Mouse (Mus musculus) intestine, embryonic 14.5 days (tissue): ENCODE measurements at regions not wholly inside any gene's neighbourhood (a gene's known extent, or its start where the extent isn't known, plus 50 kb on each side); places are given as distances from the start of the nearest gene placed in this dataset.

Experiments
- ATAC-seq: fragments of 200-750 bp; cut with Nextera tagmentation; replicated peaks from 2 replicates; pipeline ENCODE4 v1.8.0; 2017; ENCODE audit warnings: low read depth, moderate number of reproducible peaks, moderate TSS enrichment, moderate library complexity; ENCODE audit not compliant: low FRiP score, low TSS enrichment
- DNase-seq: peaks from one replicate; pipeline ENCODE4 v3.0.0-alpha.2; 2018; ENCODE audit warnings: low spot score
- H3K27ac ChIP-seq: fragments of 300-500 bp; sonication (generic); 2 replicates; pipeline ENCODE4 v1.5.1; 2014; ENCODE audit warnings: low read depth, mild to moderate bottlenecking, control low read depth
- H3K27me3 ChIP-seq: fragments of 300-500 bp; sonication (generic); replicated peaks from 2 replicates; pipeline ENCODE4 v1.6.1; 2014; ENCODE audit warnings: low read length, control low read depth; ENCODE audit not compliant: control insufficient read depth, insufficient read depth
- H3K36me3 ChIP-seq: fragments of 300-500 bp; sonication (generic); 2 replicates; pipeline ENCODE4 v1.6.1; 2014; ENCODE audit warnings: low read length, control low read depth; ENCODE audit not compliant: control insufficient read depth, insufficient read depth
- H3K4me1 ChIP-seq: fragments of 300-500 bp; sonication (generic); replicated peaks from 2 replicates; pipeline ENCODE4 v1.6.1; 2014; ENCODE audit warnings: low read length, control low read depth, mixed read lengths; ENCODE audit not compliant: control insufficient read depth, insufficient read depth
- H3K4me2 ChIP-seq: fragments of 300-500 bp; sonication (generic); 2 replicates; pipeline ENCODE4 v1.6.1; 2014; ENCODE audit warnings: low read length
- H3K4me3 ChIP-seq: fragments of 300-500 bp; sonication (generic); 2 replicates; pipeline ENCODE4 v1.5.1; 2014; ENCODE audit warnings: low read depth, low read length, control low read depth, mixed read lengths
- H3K9ac ChIP-seq: fragments of 300-500 bp; sonication (generic); 2 replicates; pipeline ENCODE4 v1.6.1; 2014; ENCODE audit warnings: mild to moderate bottlenecking, low read length
- H3K9me3 ChIP-seq: fragments of 300-500 bp; sonication (generic); 2 replicates; pipeline ENCODE4 v1.6.1; 2016; ENCODE audit warnings: low read length, control low read depth; ENCODE audit not compliant: control insufficient read depth
- whole genome bisulfite sequencing: fragments of 180-500 bp; shearing (Covaris S2); extraction: QIAGEN DNeasy Blood & Tissue Kit; methylation state at CpG from one replicate; pipeline ENCODE4 v1.1.7; 2014; 5-methylcytosine and 5-hydroxymethylcytosine counted together

DNA sequence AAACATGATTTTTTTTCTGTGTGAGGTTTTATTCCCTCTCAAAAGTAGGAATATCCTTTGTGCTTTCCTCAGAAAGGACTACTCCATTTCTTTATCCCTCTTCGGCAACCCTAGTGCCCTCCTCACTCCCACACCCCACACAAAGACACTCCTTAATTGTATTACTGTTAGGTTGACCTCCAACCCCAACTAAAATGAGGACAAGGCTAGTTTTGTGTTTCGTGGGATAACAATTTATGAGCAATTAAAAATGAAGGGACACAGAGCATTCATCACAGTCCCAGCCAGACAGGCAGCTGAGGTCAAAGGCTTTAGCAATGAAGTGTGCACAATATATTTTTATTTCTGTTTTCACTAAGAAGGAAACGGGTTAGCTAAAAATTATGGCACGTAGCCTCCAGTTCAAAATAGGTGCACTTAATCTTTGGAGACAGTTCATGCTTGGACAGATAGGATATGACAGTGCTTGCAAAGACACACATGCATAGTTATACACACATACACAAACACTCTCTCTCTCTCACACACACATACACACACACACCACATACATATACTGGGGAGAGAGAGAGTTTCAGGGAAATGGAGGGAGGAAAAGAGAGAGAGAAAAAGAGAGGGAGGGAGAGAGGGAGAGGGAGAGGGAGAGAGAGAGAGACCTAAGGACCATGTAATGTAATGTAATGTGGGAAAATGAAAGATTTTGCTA, 498.8 kb upstream of the Pou3f2 start:
- no peak overlapping the region for H3K27ac ChIP-seq
- no peaks in the 10 kb centered on the region for H3K27me3 ChIP-seq
- H3K36me3 ChIP-seq: no peaks in the 10 kb centered on the region
- DNase-seq: no peak
- no peaks in the 10 kb centered on the region for H3K4me1 ChIP-seq
- H3K4me2 ChIP-seq: no peak overlapping the region
- no peak overlapping the region for H3K9ac ChIP-seq
- WGBS: 47% methylated on average over 4 of the region's 4 CpGs
- H3K4me3 ChIP-seq: no peak overlapping the region
- H3K9me3 ChIP-seq: no peaks in the 10 kb centered on the region
- ATAC-seq: no peak

DNA sequence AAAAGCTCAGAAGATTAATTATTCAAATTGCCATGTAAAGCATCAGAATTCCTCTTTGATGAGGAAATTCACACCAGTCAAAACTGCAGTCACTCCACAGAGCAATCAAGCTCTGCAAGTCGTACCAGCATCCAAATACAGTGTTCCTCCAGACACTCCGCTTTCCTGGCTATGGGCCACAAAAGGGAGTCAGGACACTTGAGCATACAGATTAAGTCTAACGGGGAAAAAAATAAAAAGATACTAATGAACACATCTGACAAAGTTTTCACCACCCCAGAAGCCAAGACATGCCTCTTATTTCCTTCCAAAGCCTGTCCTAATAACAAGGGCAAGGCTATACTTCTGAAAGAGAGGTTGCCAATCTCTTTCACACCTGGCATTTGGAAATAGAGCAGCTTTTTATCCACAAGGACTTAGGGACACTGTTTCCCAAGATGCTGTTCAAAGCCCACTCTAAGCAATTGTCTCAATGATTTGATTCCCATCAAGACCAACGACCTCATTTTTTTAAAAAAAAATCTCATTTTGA, 485.5 kb upstream of the Pou3f2 start:
- Histone ChIP-seq H3K4me1 (no peaks in the 10 kb centered on the region), H3K9me3 (no peaks in the 10 kb centered on the region), H3K4me2 (no peak overlapping the region), H3K27me3 (no peaks in the 10 kb centered on the region), H3K9ac (no peak overlapping the region), H3K36me3 (no peaks in the 10 kb centered on the region), H3K27ac (no peak overlapping the region), H3K4me3 (no peak overlapping the region)
- DNase-seq (no peak), ATAC-seq (no peak)
- WGBS: 63% methylated on average over 4 of the region's 4 CpGs

DNA sequence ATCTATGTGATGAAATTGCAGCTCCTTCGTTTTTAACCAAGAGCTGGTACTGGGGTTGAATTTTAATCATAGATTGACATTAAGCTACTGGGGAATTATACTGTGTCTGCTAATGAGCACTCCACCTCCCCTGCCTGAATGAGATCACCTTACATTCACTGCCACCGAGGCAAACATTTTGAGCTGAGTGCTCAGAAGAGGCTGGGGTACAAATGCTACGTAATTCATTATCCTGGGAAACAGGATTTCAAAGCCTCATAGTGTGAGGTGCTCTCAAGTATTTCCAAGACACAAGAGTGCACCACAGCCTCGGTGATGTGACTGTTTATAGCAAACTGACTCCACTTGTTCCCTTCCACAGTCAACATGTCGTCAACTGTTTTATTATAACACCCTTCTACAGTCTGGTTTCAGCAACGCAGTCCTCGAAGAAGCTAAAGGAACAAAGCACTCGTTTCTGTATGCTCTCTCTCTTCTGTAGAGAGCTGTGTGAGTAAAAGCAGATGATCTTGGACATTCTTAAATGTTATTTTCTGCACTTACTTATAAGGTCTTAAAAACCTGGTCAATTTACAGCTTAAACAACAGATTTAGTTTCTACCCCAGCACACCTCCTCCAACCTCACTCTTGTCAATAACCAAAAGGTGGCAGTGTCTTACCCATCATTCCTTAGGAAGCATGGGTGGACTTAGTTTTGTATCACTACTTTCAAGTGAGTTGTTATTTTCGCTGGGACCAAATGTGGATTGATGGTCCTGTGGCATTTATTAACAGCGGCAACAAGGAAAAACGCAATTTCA, 484.8 kb upstream of the Pou3f2 start:
- Histone ChIP-seq H3K4me2 (no peak overlapping the region), H3K4me1 (no peaks in the 10 kb centered on the region), H3K36me3 (no peaks in the 10 kb centered on the region), H3K4me3 (no peak overlapping the region), H3K27me3 (no peaks in the 10 kb centered on the region), H3K27ac (no peak overlapping the region), H3K9me3 (no peaks in the 10 kb centered on the region), H3K9ac (no peak overlapping the region)
- no peak for DNase-seq
- whole genome bisulfite sequencing: 46% methylated on average over 11 of the region's 11 CpGs
- ATAC-seq: no peak

DNA sequence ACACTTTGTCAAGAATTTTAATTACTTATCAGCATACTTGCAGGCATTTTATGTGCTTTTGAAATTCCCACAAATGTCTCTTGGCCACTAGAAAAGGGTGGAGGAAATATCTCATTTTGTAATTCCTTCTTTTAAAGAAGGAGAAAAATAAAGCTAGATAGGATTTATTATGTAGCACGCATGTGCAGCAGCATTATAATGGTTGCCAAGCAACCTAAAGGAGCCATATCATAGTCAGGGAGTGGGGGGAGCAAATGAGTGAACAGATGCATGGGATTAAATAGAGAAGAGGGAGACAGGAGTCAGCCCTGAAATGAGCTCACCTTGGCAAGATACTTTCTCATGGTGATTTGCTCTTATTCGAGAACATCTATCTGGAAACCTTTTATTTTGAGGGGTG, 483.0 kb upstream of the Pou3f2 start:
- Histone ChIP-seq H3K4me2 (no peak overlapping the region), H3K4me3 (no peak overlapping the region), H3K9ac (no peak overlapping the region), H3K9me3 (no peaks in the 10 kb centered on the region), H3K27me3 (no peaks in the 10 kb centered on the region), H3K4me1 (no peaks in the 10 kb centered on the region), H3K27ac (no peak overlapping the region), H3K36me3 (no peaks in the 10 kb centered on the region)
- ATAC-seq: no peak
- WGBS: 74% methylated on average over 2 of the region's 2 CpGs
- no peak for DNase-seq

DNA sequence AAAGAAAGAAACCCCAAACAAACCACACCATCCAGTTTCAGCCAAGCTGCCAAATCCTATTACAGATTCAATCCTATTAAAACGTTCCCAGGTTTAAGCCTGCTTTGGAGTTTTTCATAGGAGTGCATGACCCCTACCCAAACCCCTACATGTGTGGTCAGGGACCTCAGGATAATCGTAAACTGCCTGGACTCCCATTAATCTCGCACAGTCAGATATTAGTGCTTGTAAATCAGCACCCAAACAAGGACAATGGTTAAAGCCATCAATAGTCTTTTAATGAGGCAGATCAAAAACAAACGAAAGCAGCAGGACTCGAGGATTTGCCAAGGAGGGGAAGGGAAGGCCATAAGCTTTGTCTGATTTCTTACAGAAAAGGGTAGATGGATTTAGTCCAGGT, 482.3 kb upstream of the Pou3f2 start:
- Histone ChIP-seq H3K27me3 (no peaks in the 10 kb centered on the region), H3K27ac (no peak overlapping the region), H3K9ac (no peak overlapping the region), H3K36me3 (no peaks in the 10 kb centered on the region), H3K4me2 (no peak overlapping the region), H3K9me3 (no peaks in the 10 kb centered on the region), H3K4me1 (no peaks in the 10 kb centered on the region), H3K4me3 (no peak overlapping the region)
- 12% methylated on average over 5 of the region's 5 CpGs for WGBS
- ATAC-seq (no peak), DNase-seq (no peak)

DNA sequence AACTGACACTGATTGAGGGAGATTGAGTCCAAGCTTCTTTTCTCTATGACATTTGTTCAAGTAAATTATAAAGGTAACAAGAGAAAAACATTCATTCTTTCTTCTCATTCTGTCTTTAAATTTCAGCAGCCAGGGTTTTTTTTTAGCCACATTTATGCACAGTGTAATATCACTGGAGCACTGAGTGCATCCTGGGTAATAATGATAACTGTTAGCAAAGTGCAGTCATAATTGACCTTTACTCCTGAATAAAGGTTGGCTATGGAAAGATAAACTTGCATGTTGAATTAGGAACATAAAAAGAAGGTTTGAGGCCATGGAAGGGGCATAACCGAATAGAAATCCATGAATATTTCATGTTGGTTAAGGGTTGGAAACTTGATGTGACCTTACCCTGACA, 461.3 kb upstream of the Pou3f2 start:
- H3K4me1 ChIP-seq: no peaks in the 10 kb centered on the region
- H3K27ac ChIP-seq: no peak overlapping the region
- DNase-seq: no peak
- 68% methylated on average over 1 of the region's 1 CpGs for WGBS
- ATAC-seq: no peak
- no peak overlapping the region for H3K9ac ChIP-seq
- H3K9me3 ChIP-seq: no peaks in the 10 kb centered on the region
- H3K27me3 ChIP-seq: no peaks in the 10 kb centered on the region
- no peaks in the 10 kb centered on the region for H3K36me3 ChIP-seq
- no peak overlapping the region for H3K4me2 ChIP-seq
- no peak overlapping the region for H3K4me3 ChIP-seq

DNA sequence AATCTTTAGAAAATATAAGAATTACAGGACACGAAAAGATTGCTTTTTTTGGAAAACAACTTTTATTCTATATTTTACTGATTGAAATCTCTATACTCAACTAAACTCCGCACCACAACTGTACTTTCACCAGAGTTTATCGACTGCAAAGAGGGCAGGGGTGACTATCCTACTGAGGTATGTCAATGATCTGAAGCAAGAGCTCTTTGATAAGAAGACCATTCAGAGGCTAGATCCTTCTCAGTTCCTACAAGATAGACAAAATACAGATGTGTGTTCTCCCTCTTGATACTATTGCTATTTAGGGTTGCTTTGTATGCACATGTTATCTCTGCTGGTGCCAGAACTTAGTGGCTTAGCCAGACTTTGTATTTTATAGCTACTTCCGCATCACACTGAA, 460.7 kb upstream of the Pou3f2 start:
- 88% methylated on average over 4 of the region's 4 CpGs for WGBS
- Histone ChIP-seq H3K27ac (no peak overlapping the region), H3K4me3 (no peak overlapping the region), H3K36me3 (no peaks in the 10 kb centered on the region), H3K4me2 (no peak overlapping the region), H3K9ac (no peak overlapping the region), H3K27me3 (no peaks in the 10 kb centered on the region), H3K9me3 (no peaks in the 10 kb centered on the region), H3K4me1 (no peaks in the 10 kb centered on the region)
- ATAC-seq (no peak), DNase-seq (no peak)

DNA sequence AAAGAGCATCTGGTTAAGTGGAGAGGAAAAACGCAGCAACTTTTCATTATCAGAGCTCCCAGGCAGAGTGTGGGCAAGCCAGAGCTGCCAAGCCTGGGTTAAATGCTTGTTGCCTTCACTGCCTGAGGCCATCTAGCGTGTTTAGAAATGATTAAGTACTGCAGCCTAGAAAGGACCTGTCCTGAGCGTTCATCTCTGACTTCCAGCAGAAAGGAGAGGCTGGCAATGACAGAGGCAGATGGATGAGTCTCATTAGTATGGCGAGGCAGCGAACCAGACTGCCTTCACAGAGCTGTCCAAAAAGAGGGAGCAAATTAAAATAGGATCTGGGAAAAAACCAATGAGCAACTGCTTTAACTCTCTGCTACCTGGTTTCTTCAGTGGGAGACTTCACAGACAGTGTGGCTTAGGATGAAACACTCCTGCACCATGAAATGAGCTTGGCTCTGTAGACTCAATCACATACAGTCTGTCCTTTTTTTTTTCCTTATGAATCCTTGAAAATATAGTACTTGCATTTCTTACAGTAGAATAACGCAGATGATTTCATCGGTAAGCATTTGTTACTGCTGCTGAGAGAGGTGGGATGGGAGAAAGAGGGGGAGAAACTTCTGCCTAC, 458.7 kb upstream of the Pou3f2 start:
- no peak overlapping the region for H3K4me3 ChIP-seq
- H3K4me2 ChIP-seq: no peak overlapping the region
- ATAC-seq (no peak), DNase-seq (no peak)
- H3K9me3 ChIP-seq: no peaks in the 10 kb centered on the region
- no peaks in the 10 kb centered on the region for H3K4me1 ChIP-seq
- 36% methylated on average over 7 of the region's 7 CpGs for WGBS
- H3K27me3 ChIP-seq: no peaks in the 10 kb centered on the region
- H3K9ac ChIP-seq: no peak overlapping the region
- no peak overlapping the region for H3K27ac ChIP-seq
- no peaks in the 10 kb centered on the region for H3K36me3 ChIP-seq
